Mouse (Mus musculus): ENCODE measurements at regions not wholly inside any gene's neighbourhood (a gene's known extent, or its start where the extent isn't known, plus 50 kb on each side); places are given as distances from the start of the nearest gene placed in this dataset.

- TF ChIP-seq CTCF (IDR thresholded peaks at IDR 0.05; ENCODE audit: low read depth) (no peak), EP300 (IDR thresholded peaks at IDR 0.05; ENCODE audit: low read depth) (no peak)
Measured at GRCm38 (mm10) chr16:49616263-49616872, 82.7 kb upstream of the Ift57 start.
